Mouse (Mus musculus) MEL (cell line): ENCODE results near the gene Olfr599. TPM values are rescaled to one million over a fixed set of nuclear protein-coding genes. Genes with fewer than 3 reads are reported as not detected.
"Not testable (repeated sequence)": the region's sequence is repeated elsewhere in the genome, so short reads cannot be mapped to it uniquely, and the experiment has no call there.

Experiments used
- DNase-seq: peaks from one replicate; pipeline ENCODE4 v3.0.0; 2011; ENCODE audit warnings: low read depth, low spot score
- H3K27ac ChIP-seq: 2 replicates; pipeline ENCODE4 v1.5.1; 2012; ENCODE audit warnings: low read depth, mild to moderate bottlenecking, control low read depth, low read length, moderate library complexity; ENCODE audit not compliant: control insufficient read depth
- H3K27me3 ChIP-seq, 2 experiments: fragments of 150-350 bp in 1 of 2; sonication (generic) in 1 of 2; 2 replicates each; pipeline ENCODE4 v1.6.1; 2012; ENCODE audit warnings: low read length in 2 of 2, mild to moderate bottlenecking in 2 of 2, improper control_type of control experiment in 1 of 2, moderate library complexity in 1 of 2; ENCODE audit not compliant: insufficient read depth in 2 of 2, control insufficient read depth in 1 of 2
- H3K36me3 ChIP-seq, 2 experiments: 2 replicates each; pipeline ENCODE4 v1.6.1; 2012 to 2014; ENCODE audit warnings: low read length in 2 of 2, improper control_type of control experiment in 1 of 2, inconsistent platforms in 1 of 2, mild to moderate bottlenecking in 1 of 2; ENCODE audit not compliant: insufficient read depth in 2 of 2, control insufficient read depth in 1 of 2
- H3K4me1 ChIP-seq, 2 experiments: fragments of 150-350 bp in 1 of 2; sonication (generic) in 1 of 2; 2 replicates each; pipeline ENCODE4 v1.6.1; 2012; ENCODE audit warnings: low read length in 2 of 2, improper control_type of control experiment in 1 of 2, mild to moderate bottlenecking in 1 of 2; ENCODE audit not compliant: insufficient read depth in 2 of 2, control insufficient read depth in 1 of 2
- H3K4me3 ChIP-seq, 2 experiments: fragments of 150-350 bp in 1 of 2; sonication (generic) in 1 of 2; 2 replicates each; pipeline ENCODE4 v1.5.1; 2012; ENCODE audit warnings: low read depth in 2 of 2, low read length in 2 of 2, mild to moderate bottlenecking in 2 of 2, moderate library complexity in 2 of 2, control low read depth in 1 of 2, improper control_type of control experiment in 1 of 2; ENCODE audit not compliant: control insufficient read depth in 1 of 2, insufficient read depth in 1 of 2
- H3K79me2 ChIP-seq: 2 replicates; pipeline ENCODE4 v1.6.1; 2012; ENCODE audit warnings: mild to moderate bottlenecking, low read length, moderate library complexity; ENCODE audit not compliant: control insufficient read depth, poor library complexity, insufficient read depth
- H3K9ac ChIP-seq: 2 replicates; pipeline ENCODE4 v1.6.1; 2012; ENCODE audit warnings: low read depth, mild to moderate bottlenecking, control low read depth, low read length, moderate library complexity; ENCODE audit not compliant: control insufficient read depth, poor library complexity, severe bottlenecking
- H3K9me3 ChIP-seq: fragments of 150-350 bp; sonication (generic); replicated peaks from 2 replicates; pipeline ENCODE4 v1.6.1; 2012; ENCODE audit warnings: mild to moderate bottlenecking, low read length, improper control_type of control experiment, moderate library complexity; ENCODE audit not compliant: insufficient read depth
- CTCF ChIP-seq, 3 experiments: IDR thresholded peaks in 2 of 3; conservative IDR thresholded peaks in 1 of 3; 2 replicates each; pipeline ENCODE4 v1.5.1; 2011 to 2012; ENCODE audit warnings: low read length in 3 of 3, low read depth in 2 of 3, mild to moderate bottlenecking in 2 of 3, improper control_type of control experiment in 1 of 3, inconsistent platforms in 1 of 3, mixed read lengths in 1 of 3, moderate library complexity in 1 of 3; ENCODE audit not compliant: control insufficient read depth in 1 of 3, insufficient read depth in 1 of 3, poor library complexity in 1 of 3, severe bottlenecking in 1 of 3
- ETS1 ChIP-seq: IDR thresholded peaks from 2 replicates; pipeline ENCODE4 v1.6.1; 2012; ENCODE audit warnings: low read depth, mild to moderate bottlenecking, inconsistent platforms, low read length, improper control_type of control experiment, moderate library complexity
- GABPA ChIP-seq: IDR thresholded peaks from 2 replicates; pipeline ENCODE4 v1.6.1; 2012; ENCODE audit warnings: low read depth, mild to moderate bottlenecking, inconsistent platforms, low read length, improper control_type of control experiment, moderate library complexity
- HCFC1 ChIP-seq: IDR thresholded peaks from 2 replicates; pipeline ENCODE4 v1.6.1; 2012; ENCODE audit warnings: low read depth, mild to moderate bottlenecking, inconsistent platforms, low read length, improper control_type of control experiment, moderate library complexity
- MAFK ChIP-seq: IDR thresholded peaks from 2 replicates; pipeline ENCODE4 v1.6.1; 2011; ENCODE audit warnings: low read depth, mild to moderate bottlenecking, low read length, improper control_type of control experiment, borderline replicate concordance
- MAX ChIP-seq: IDR thresholded peaks from 2 replicates; pipeline ENCODE4 v1.6.1; 2011; ENCODE audit warnings: low read length, improper control_type of control experiment
- MEF2A ChIP-seq: IDR thresholded peaks from 2 replicates; pipeline ENCODE4 v1.6.1; 2014; ENCODE audit warnings: low read depth, mild to moderate bottlenecking, inconsistent platforms, low read length, improper control_type of control experiment; ENCODE audit not compliant: poor library complexity, insufficient replicate concordance, severe bottlenecking; ENCODE audit errors: extremely low read depth
- MXI1 ChIP-seq: IDR thresholded peaks from 2 replicates; pipeline ENCODE4 v1.6.1; 2011; ENCODE audit warnings: mild to moderate bottlenecking, low read depth, low read length, improper control_type of control experiment
- MYB ChIP-seq: IDR thresholded peaks from 2 replicates; pipeline ENCODE4 v1.6.1; 2011; ENCODE audit warnings: mild to moderate bottlenecking, low read depth, low read length, improper control_type of control experiment
- NRF1 ChIP-seq: IDR thresholded peaks from 2 replicates; pipeline ENCODE4 v1.6.1; 2014; ENCODE audit warnings: low read depth, mild to moderate bottlenecking, inconsistent platforms, low read length, improper control_type of control experiment, moderate library complexity; ENCODE audit not compliant: poor library complexity, insufficient read depth, severe bottlenecking
- POLR2AphosphoS2 ChIP-seq: IDR thresholded peaks from 2 replicates; pipeline ENCODE4 v1.6.1; 2011; ENCODE audit warnings: low read length, improper control_type of control experiment
- SMC3 ChIP-seq: IDR thresholded peaks from 2 replicates; pipeline ENCODE4 v1.6.1; 2011; ENCODE audit warnings: low read depth, low read length, improper control_type of control experiment
- USF1 ChIP-seq: IDR thresholded peaks from 2 replicates; pipeline ENCODE4 v1.6.1; 2014; ENCODE audit warnings: low read depth, mild to moderate bottlenecking, inconsistent platforms, low read length, improper control_type of control experiment, moderate library complexity
- USF2 ChIP-seq, 2 experiments: IDR thresholded peaks; 2 replicates each; pipeline ENCODE4 v1.6.1; 2011 to 2012; ENCODE audit warnings: improper control_type of control experiment in 2 of 2, low read length in 2 of 2, borderline replicate concordance in 1 of 2, inconsistent platforms in 1 of 2, low read depth in 1 of 2, mild to moderate bottlenecking in 1 of 2; ENCODE audit not compliant: insufficient read depth in 1 of 2
- ZNF384 ChIP-seq: IDR thresholded peaks from 2 replicates; pipeline ENCODE4 v1.6.1; 2012; ENCODE audit warnings: low read depth, mild to moderate bottlenecking, inconsistent platforms, low read length, improper control_type of control experiment
- polyA plus RNA-seq, 2 experiments: library from polyadenylated mRNA; stranded (reverse) in 1 of 2; unstranded in 1 of 2; fragments of >175 nt in 1 of 2; fragments of >200 nt in 1 of 2; gene quantifications; 2 replicates each; pipeline versions ENCODE4 v1.2.1 to v1.2.4; 2012; ENCODE audit warnings: low replicate concordance in 2 of 2, low read depth in 1 of 2; ENCODE audit not compliant: insufficient read length in 2 of 2, insufficient read depth in 1 of 2, missing spikeins in 1 of 2
- total RNA-seq: library from RNA; depleted of rRNA; stranded (reverse); fragments of 300-350 nt; gene quantifications from 2 replicates; pipeline ENCODE4 v1.2.3, GENCODE M21; 2012; rRNA removed

Olfr599 gene
- not detected in 2 replicates for total RNA-seq
- not detected for polyA plus RNA-seq

DNA sequence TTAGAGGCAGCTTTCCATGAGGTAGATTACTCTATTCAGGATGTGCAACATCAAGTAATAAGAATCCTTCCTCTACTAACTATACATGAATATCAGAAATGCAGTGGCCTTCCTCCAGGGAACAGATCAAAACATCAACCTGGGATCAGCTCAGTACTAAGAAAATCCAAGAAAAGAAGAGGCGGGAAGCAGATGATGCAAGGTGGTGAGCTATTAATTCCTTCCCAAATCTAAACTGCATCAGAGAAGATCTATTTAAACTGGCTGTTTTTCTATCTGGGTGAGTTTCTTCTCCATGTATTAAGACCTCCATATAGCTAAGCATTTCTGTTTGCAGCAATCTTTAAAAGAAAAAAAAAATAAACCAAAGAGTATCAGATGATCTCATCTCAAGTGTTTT is at the start of gene Olfr599:
Olfr599 (plus strand) TSS at position 301 of the 400 bp plus-strand sequence.
- H3K36me3 ChIP-seq = no peaks in the 10 kb centered on the region
- no peak for TF ChIP-seq ZNF384
- TF ChIP-seq USF1 = no peak
- no peak for TF ChIP-seq CTCF (IDR thresholded peaks at IDR 0.05 in 2 of 3, conservative IDR thresholded peaks at IDR 0.05 in 1 of 3; ENCODE audit: control insufficient read depth in 1 of 3, insufficient read depth in 1 of 3, low read depth in 2 of 3, low read length in 3 of 3, poor library complexity in 1 of 3, severe bottlenecking in 1 of 3)
- no peak for TF ChIP-seq MYB
- TF ChIP-seq POLR2AphosphoS2 = no peak
- no peak for TF ChIP-seq MAX
- TF ChIP-seq MXI1 = no peak
- TF ChIP-seq ETS1 = no peak
- TF ChIP-seq NRF1 = no peak
- no peak for TF ChIP-seq SMC3
- no peak for TF ChIP-seq USF2 (IDR thresholded peaks at IDR 0.05; ENCODE audit: borderline replicate concordance in 1 of 2, insufficient read depth in 1 of 2, low read depth in 1 of 2, low read length in 2 of 2)
- TF ChIP-seq MAFK = no peak
- TF ChIP-seq MEF2A = no peak
- no peak for TF ChIP-seq GABPA
- TF ChIP-seq HCFC1 = no peak
- TF ChIP-seq, all 39 proteins: peak for 0
- no peaks in the 10 kb centered on the region for H3K9me3 ChIP-seq
- no peak within 1 kb of the TSS for H3K4me3 ChIP-seq
- no peaks in the 10 kb centered on the region for H3K27me3 ChIP-seq
- H3K27ac ChIP-seq = no peak within 1 kb of the TSS
- DNase-seq = no peak
- H3K9ac ChIP-seq = no peak within 1 kb of the TSS
- no peaks in the 10 kb centered on the region for H3K79me2 ChIP-seq
- no peaks in the 10 kb centered on the region for H3K4me1 ChIP-seq

DNA sequence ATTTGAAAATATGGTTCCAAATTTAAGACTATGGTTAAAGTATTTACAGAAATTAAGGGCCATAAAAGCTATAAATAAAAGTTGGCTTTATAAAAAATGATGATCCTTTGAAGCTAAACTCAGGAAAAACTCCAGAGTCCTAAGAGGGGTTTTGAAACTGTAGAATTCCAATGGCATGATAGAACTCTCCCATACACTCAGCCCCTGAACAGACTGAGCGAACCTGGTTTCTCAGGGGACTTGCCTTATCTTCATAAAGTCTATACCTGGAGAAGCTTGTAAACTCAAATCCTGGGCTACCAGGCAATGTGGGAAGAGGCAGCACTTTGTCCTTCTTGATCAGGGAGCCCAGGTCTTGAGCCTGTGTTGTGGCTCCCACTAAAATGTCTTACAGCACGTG is 30.4 kb upstream of the Olfr599 start, which contains the start of gene Olfr596:
Olfr596 (plus strand) TSS at position 301 of the 400 bp plus-strand sequence.
- H3K36me3 ChIP-seq, H3K4me1 ChIP-seq, H3K79me2 ChIP-seq, H3K9me3 ChIP-seq, H3K9ac ChIP-seq, H3K27me3 ChIP-seq, H3K4me3 ChIP-seq, DNase-seq, H3K27ac ChIP-seq: not testable (repeated sequence)

DNA sequence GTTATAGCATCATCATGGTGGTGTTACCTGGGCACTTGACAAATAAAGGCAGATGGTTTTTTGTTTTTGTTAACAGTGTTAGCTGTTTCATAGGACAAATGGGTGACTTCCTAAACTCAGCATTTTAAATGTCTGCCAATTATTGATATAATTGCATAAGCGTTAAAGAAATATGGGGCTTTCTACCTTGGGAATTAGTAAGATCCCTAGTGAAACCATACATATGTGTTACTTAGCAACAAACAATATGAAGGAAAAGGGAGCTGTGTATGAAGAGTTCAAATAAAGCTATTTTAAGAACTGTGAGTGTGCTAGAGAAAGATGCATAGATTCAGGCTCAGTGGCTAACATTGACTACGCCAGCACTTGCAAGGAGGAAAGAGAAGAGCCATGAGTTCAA is 19.7 kb upstream of the Olfr599 start, which contains the start of gene Olfr597:
Olfr597 (plus strand) TSS at position 301 of the 400 bp plus-strand sequence.
- H3K9ac ChIP-seq, H3K27me3 ChIP-seq, H3K4me1 ChIP-seq, H3K9me3 ChIP-seq, H3K79me2 ChIP-seq, H3K4me3 ChIP-seq, DNase-seq, H3K36me3 ChIP-seq, H3K27ac ChIP-seq: not testable (repeated sequence)
